Mouse (Mus musculus) left cerebral cortex, adult 11 months (tissue): ENCODE data around the gene Gm20828.
"Not testable (repeated sequence)": the region's sequence is repeated elsewhere in the genome, so short reads cannot be mapped to it uniquely, and the experiment has no call there.

ENCODE experiments used
- DNase-seq: peaks from one replicate; pipeline ENCODE4 v3.0.0; 2022; ENCODE audit warnings: low spot score

Gm20828 gene

DNA sequence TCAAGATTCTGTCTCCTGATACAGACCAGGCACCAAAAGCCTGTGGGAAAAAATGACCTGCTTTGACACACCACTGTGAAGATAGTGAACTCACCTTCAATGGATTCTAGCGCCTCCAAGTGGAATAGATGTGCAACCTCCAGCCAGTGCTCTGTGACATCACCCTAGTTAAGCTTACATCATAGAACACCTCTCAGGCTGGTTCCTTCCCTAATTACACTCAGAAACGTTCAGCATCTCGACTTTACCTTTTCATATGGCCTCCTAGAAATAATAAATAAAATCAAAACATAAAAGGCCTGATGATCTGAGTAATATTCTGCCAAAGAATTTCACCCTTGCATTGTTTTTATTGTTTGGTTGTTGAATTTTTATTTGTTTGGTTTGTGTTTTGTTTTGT lies at the start of gene Gm20828:
TSS of gene Gm20828 (minus strand) at position 101 of the 400 bp plus-strand sequence.
- DNase-seq = not testable (repeated sequence)
